Mouse (Mus musculus) gastrocnemius, postnatal 4 days (tissue): ENCODE measurements around the gene Olfr849. TPM values are rescaled to one million over a fixed set of nuclear protein-coding genes. Genes with fewer than 3 reads are reported as not detected.

ENCODE experiments used
- DNase-seq, 2 experiments: peaks; one replicate each; pipeline ENCODE4 v3.0.0; 2021 to 2022; ENCODE audit warnings: low spot score in 2 of 2, mixed read lengths in 2 of 2
- long read RNA-seq, 2 experiments: library from polyadenylated mRNA; stranded (forward); transcript quantifications; one replicate each; pipeline ENCODE4 v2.0.0; 2021
- total RNA-seq, 2 experiments: library from RNA; stranded (reverse); gene quantifications; 2 replicates each; pipeline ENCODE4 v1.2.3; 2021

Olfr849 gene
- not detected for total RNA-seq
- long read RNA-seq, experiment 1: 0 reads
- long read RNA-seq, experiment 2: 0 reads

DNA sequence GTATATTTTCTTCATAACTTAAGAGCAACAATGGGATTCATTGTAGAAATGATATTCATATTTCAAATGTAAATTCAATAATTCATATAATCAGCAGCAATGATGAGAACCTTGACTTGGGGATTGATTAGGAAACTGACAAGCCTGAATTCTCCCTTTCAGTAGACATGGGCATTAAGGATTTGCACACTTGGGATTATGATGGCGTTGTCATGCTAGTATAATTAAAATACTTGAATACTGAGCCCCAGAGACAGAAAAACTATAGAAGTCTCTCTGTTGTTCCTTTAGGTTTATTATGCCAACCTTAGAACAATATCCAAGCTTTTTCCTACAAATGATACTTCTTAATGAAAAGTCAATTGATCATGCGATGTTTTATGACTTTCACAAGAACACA lies at the start of gene Olfr849:
Gene Olfr849, plus strand, starts transcription at position 301 of the 400 bp plus-strand sequence.
- DNase-seq: no peak

DNA sequence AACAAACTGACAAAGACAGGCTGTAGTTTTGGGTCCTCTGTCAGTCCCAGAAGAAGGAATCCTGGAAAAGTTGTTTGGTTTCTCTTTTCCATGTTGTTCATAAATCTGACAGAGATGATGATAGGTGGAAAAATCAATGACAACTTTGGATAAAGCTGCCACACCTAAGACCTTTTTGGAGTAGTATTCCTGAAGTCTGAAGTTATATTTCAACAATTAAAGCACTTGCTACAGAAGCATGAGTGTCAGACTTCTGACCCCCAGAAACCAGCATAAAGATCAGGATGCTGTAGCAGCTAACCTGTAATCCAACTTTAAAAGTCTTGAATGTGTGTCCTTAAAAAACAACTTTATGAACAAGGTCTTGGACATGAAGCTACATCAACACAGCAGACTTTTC lies 38.1 kb downstream of the Olfr849 start, which contains the start of gene Olfr850:
Gene Olfr850, minus strand, starts transcription at position 101 of the 400 bp plus-strand sequence.
- DNase-seq: no peak

DNA sequence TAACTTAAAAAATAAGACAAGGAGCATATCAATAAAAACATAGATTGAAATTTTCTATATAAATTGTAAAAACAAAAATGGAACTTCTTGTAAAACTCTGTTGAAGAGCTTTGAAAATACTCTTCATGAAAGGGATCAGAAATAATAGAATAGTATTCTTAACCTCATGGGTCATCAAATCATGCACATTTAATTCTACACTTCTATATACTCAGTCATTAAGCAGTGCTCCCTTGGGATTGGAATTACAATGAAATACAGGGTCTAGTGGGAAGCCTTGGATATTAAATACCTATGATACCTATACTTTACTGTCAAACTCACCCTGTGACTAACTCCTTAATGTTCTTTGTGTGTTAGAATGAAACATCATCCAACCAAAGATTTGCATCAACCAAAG lies 52.9 kb downstream of the Olfr849 start, which contains the start of gene Olfr851:
Gene Olfr851, plus strand, starts transcription at position 301 of the 400 bp plus-strand sequence.
- no peak for DNase-seq

Other genes starting within 250 kb of the Olfr849 start
- gene Olfr843, start 188.3 kb upstream of the Olfr849 start, total RNA-seq: not detected
- gene Olfr844, start 123.9 kb upstream of the Olfr849 start, total RNA-seq: not detected
- not detected for gene Olfr845, start 103.8 kb upstream of the Olfr849 start, total RNA-seq
- not detected for gene Olfr846, start 76.3 kb upstream of the Olfr849 start, total RNA-seq
- gene Olfr847, start 61.6 kb upstream of the Olfr849 start, total RNA-seq: not detected
- gene Olfr850, start 38.0 kb downstream of the Olfr849 start, total RNA-seq: not detected
- not detected for gene Olfr851, start 53.0 kb downstream of the Olfr849 start, total RNA-seq
- not detected for gene Olfr853, start 100.8 kb downstream of the Olfr849 start, total RNA-seq
- not detected for gene Olfr854, start 127.1 kb downstream of the Olfr849 start, total RNA-seq
- not detected for gene Olfr855, start 142.4 kb downstream of the Olfr849 start, total RNA-seq
- 10 to 100 TPM; 12.5 to 15.6 TPM for gene Zfp317, start 181.8 kb downstream of the Olfr849 start, total RNA-seq